17 mouse cellular contexts compared by ENCODE assay signal in the genomic region with DNA sequence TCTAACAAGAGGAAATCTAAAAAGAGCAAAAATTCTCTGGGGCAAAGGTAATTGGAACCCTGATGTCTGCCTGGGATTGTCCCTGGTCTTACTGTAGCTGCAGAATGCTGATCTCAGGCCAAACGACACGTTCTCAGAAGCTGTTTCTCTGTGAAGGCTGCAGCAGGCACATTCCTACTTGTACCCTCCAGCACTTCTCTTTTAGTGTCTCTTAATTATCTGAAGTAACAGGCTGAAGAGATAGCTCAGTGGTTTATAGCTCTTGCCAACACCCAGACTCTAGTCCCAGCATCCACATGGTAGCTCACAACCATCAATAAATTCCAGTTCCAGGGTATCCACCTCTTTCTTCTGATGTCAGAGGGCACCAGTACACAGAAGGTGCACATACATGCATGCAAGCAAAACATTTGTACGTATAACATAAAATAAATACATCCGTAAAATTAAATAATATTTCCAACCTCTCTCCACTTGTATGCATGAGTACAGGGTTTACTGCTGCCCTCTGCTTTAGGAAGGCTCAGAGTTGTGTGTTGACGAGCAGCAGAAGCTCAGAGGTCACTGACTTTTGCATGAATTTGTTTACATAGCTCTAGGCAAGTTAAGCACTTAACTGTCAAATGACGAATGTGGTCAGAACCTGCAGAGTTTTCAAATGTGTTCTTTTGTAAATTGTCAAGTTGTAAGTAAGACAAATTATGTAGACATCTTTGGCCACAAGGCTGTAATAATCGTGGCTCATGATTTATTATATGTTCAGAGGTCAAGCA. TPM values are rescaled to one million over a fixed set of nuclear protein-coding genes. Genes with fewer than 3 reads are reported as not detected.
DNase-seq lines count a peak whose midpoint lies in the region; ATAC-seq lines count a peak whose summit lies in the region.
"Had no signal": no experiment of that assay in that cellular context is flagged by ENCODE, and none has a peak within 500 bp of the region (broad histone marks: within the 10 kb centered on the region; RNA-seq: fewer than 3 reads in every experiment).

No protein-coding gene starts in this region.

- no peaks in the 10 kb centered on the region for H3K27me3 ChIP-seq in intestine, embryonic 14.5 days (replicated peaks; ENCODE audit: control insufficient read depth, insufficient read depth, low read length)
- H3K27me3 ChIP-seq in intestine, embryonic 16.5 days (replicated peaks; ENCODE audit: control insufficient read depth, insufficient read depth, low read length): no peaks in the 10 kb centered on the region
- no peaks in the 10 kb centered on the region for H3K27me3 ChIP-seq in liver, embryonic 16.5 days (ENCODE audit: control insufficient read depth, insufficient read depth, low read depth, low read length)
- H3K27me3 ChIP-seq: hindbrain, embryonic 13.5 days; limb, embryonic 13.5 days had no signal

- no peaks in the 10 kb centered on the region for H3K9me3 ChIP-seq in intestine, embryonic 14.5 days (ENCODE audit: control insufficient read depth, low read length)
- H3K9me3 ChIP-seq in intestine, embryonic 16.5 days (ENCODE audit: control insufficient read depth, low read length): no peaks in the 10 kb centered on the region
- no peaks in the 10 kb centered on the region for H3K9me3 ChIP-seq in liver, embryonic 16.5 days (replicated peaks; ENCODE audit: control insufficient read depth, low read length)
- H3K9me3 ChIP-seq: G1E; hindbrain, embryonic 13.5 days; limb, embryonic 13.5 days had no signal

- WGBS in intestine, embryonic 14.5 days: 17% methylated on average over 7 of the region's 7 CpGs
- 24% methylated on average over 7 of the region's 7 CpGs for WGBS in intestine, embryonic 16.5 days
- 38% methylated on average over 7 of the region's 7 CpGs for WGBS in liver, embryonic 16.5 days (ENCODE audit: insufficient replicate concordance)

- no peak overlapping the region for H3K4me2 ChIP-seq in intestine, embryonic 14.5 days (ENCODE audit: low read length)
- no peak overlapping the region for H3K4me2 ChIP-seq in intestine, embryonic 16.5 days (ENCODE audit: low read depth, low read length)
- peak overlapping the region; percentile 7; the same call in 1 of the 2 replicates for H3K4me2 ChIP-seq in liver, embryonic 16.5 days (ENCODE audit: low read depth, low read length)
- H3K4me2 ChIP-seq: hindbrain, embryonic 13.5 days; limb, embryonic 13.5 days had no signal

- no peak overlapping the region for H3K4me3 ChIP-seq in intestine, embryonic 14.5 days (ENCODE audit: low read depth, low read length)
- no peak overlapping the region for H3K4me3 ChIP-seq in intestine, embryonic 16.5 days (ENCODE audit: low read length)
- H3K4me3 ChIP-seq in liver, embryonic 16.5 days (ENCODE audit: low read depth, low read length): no peak overlapping the region
- H3K4me3 ChIP-seq: erythroblast, embryonic 14.5 days; hindbrain, embryonic 13.5 days; limb, embryonic 13.5 days had no signal

- H3K36me3 ChIP-seq in intestine, embryonic 14.5 days (ENCODE audit: control insufficient read depth, insufficient read depth, low read length): no peaks in the 10 kb centered on the region
- H3K36me3 ChIP-seq in intestine, embryonic 16.5 days (ENCODE audit: control insufficient read depth, insufficient read depth, low read length): no peaks in the 10 kb centered on the region
- no peaks in the 10 kb centered on the region for H3K36me3 ChIP-seq in liver, embryonic 16.5 days (ENCODE audit: control insufficient read depth, insufficient read depth)
- H3K36me3 ChIP-seq: G1E; hindbrain, embryonic 13.5 days; limb, embryonic 13.5 days had no signal

- DNase-seq in intestine, embryonic 14.5 days (ENCODE audit: low spot score): no peak
- peak; percentile 83 for DNase-seq in 3T3-L1 (ENCODE audit: low read depth, low spot score)
- peak; percentile 63 for DNase-seq in MEL-GATA-1-ER (ENCODE audit: extremely low read depth, low read depth)
- DNase-seq in cerebellum, adult 11 months: no peak
- DNase-seq: adrenal gland, adult 8-10 months; cerebellum, postnatal 14 days; kidney, adult 11 months; kidney, postnatal 14 days had no signal

- H3K4me1 ChIP-seq in intestine, embryonic 14.5 days (replicated peaks; ENCODE audit: control insufficient read depth, insufficient read depth, low read length): peaks cover 14% of the 10 kb centered on the region
- H3K4me1 ChIP-seq in intestine, embryonic 16.5 days (ENCODE audit: control insufficient read depth, insufficient read depth, low read length): peaks cover 4% of the 10 kb centered on the region; the same call in 1 of the 2 replicates
- H3K4me1 ChIP-seq in liver, embryonic 16.5 days (ENCODE audit: control insufficient read depth, low read depth, low read length): peaks cover 19% of the 10 kb centered on the region

- H3K9ac ChIP-seq in intestine, embryonic 14.5 days (ENCODE audit: low read length): no peak overlapping the region
- H3K9ac ChIP-seq in intestine, embryonic 16.5 days (ENCODE audit: low read depth, low read length): no peak overlapping the region
- H3K9ac ChIP-seq in liver, embryonic 16.5 days (ENCODE audit: low read depth, low read length): no peak overlapping the region
- H3K9ac ChIP-seq: hindbrain, embryonic 13.5 days; limb, embryonic 13.5 days had no signal

- no peak overlapping the region for H3K27ac ChIP-seq in intestine, embryonic 14.5 days (ENCODE audit: low read depth)
- no peak overlapping the region for H3K27ac ChIP-seq in intestine, embryonic 16.5 days (ENCODE audit: low read length)
- peak overlapping the region; percentile 37; the same call in 1 of the 2 replicates for H3K27ac ChIP-seq in liver, embryonic 16.5 days (ENCODE audit: low read length)
- H3K27ac ChIP-seq: hindbrain, embryonic 13.5 days; limb, embryonic 13.5 days had no signal

- ATAC-seq in intestine, embryonic 14.5 days (replicated peaks; ENCODE audit: low FRiP score, low TSS enrichment, low read depth): 0 out of 2 replicates have a peak, but pooled peaks have one; percentile 39
- ATAC-seq in intestine, embryonic 16.5 days: no peak
- peak; percentile 58 for ATAC-seq in liver, embryonic 16.5 days (ENCODE audit: low read depth)
- ATAC-seq in inflammation-experienced regulatory T-cells, adult 6 months: no peak
- ATAC-seq: CD4-positive, CD25-positive, alpha-beta regulatory T cell, adult 4 months; forebrain, embryonic 14.5 days had no signal

RNA-seq across cellular contexts. Expression of gene Gpr171, which starts 24.3 kb away (rescaled TPM):
- polyA plus RNA-seq in intestine, embryonic 14.5 days (2014; fragmentation: Nextera tagmentation; extraction: Ambion mirVana): 1.1 and 1.2 TPM in 2 replicates
- 0.91 and 1.2 TPM in 2 replicates for polyA plus RNA-seq in intestine, embryonic 16.5 days (2015; fragmentation: Nextera tagmentation; extraction: Ambion mirVana)
- polyA plus RNA-seq in liver, embryonic 16.5 days (2015; fragmentation: Nextera tagmentation; extraction: Ambion mirVana): 0.73 and 0.84 TPM in 2 replicates
- polyA plus RNA-seq in inflammation-experienced regulatory T-cells, adult 6 months (2017; shearing (Covaris generic)): 10 to 100 TPM; 45.7 to 91.9 (median 55.6) TPM
- polyA plus RNA-seq: erythroblast, embryonic 14.5 days; G1E had no signal

RNA-seq across cellular contexts. Expression of gene P2ry14, which starts 27.4 kb away (rescaled TPM):
- 8.4 and 8.6 TPM in 2 replicates for polyA plus RNA-seq in intestine, embryonic 14.5 days (2014; fragmentation: Nextera tagmentation; extraction: Ambion mirVana)
- 10.4 and 12.1 TPM in 2 replicates for polyA plus RNA-seq in intestine, embryonic 16.5 days (2015; fragmentation: Nextera tagmentation; extraction: Ambion mirVana)
- 7.6 and 9.9 TPM in 2 replicates for polyA plus RNA-seq in liver, embryonic 16.5 days (2015; fragmentation: Nextera tagmentation; extraction: Ambion mirVana)
- 1 to 10 TPM; 2.8 to 3.6 (median 3.3) TPM for polyA plus RNA-seq in inflammation-experienced regulatory T-cells, adult 6 months (2017; shearing (Covaris generic))
- polyA plus RNA-seq: erythroblast, embryonic 14.5 days; G1E had no signal

Comparison
In these comparisons a context has a peak if more than half of its experiments do, and no peak if none do; other contexts are left out.
1. ATAC-seq: peak in intestine, embryonic 14.5 days (single experiment) and liver, embryonic 16.5 days (single experiment); none in intestine, embryonic 16.5 days (single experiment) and inflammation-experienced regulatory T-cells, adult 6 months (single experiment).
2. DNase-seq: peak in 3T3-L1 (single experiment) and MEL-GATA-1-ER (single experiment); none in intestine, embryonic 14.5 days (single experiment) and cerebellum, adult 11 months (single experiment).
3. RNA of gene Gpr171, which starts 24.3 kb away (polyA plus RNA-seq): 45.7 to 91.9 TPM in inflammation-experienced regulatory T-cells, adult 6 months; 0.91 to 1.2 TPM in intestine, embryonic 16.5 days, 1.1 to 1.2 TPM in intestine, embryonic 14.5 days and 0.73 to 0.84 TPM in liver, embryonic 16.5 days; every median in the first group is over 10 times any median in the second.